Mouse (Mus musculus): ENCODE data around the gene Mapk10.

GRCm38 (mm10) chr5:103210018-103210417 lies 1.1 kb downstream of the Mapk10 start:
- TF ChIP-seq CTCF (conservative IDR thresholded peaks at IDR 0.05 in 1 of 2, IDR thresholded peaks at IDR 0.05 in 1 of 2; ENCODE audit: low read depth in 2 of 2, low read length in 2 of 2) (no peak), POLR2AphosphoS2 (IDR thresholded peaks at IDR 0.05; ENCODE audit: low read depth, low read length) (no peak), POLR2A (IDR thresholded peaks at IDR 0.05; ENCODE audit: low read depth, low read length) (no peak), EP300 (IDR thresholded peaks at IDR 0.05; ENCODE audit: low read length) (no peak)
